Mouse (Mus musculus) limb, embryonic 10.5 days (tissue): ENCODE data around the gene Slc25a26. TPM values are rescaled to one million over a fixed set of nuclear protein-coding genes. Genes with fewer than 3 reads are reported as not detected.

Experiments
- DNase-seq: peaks from one replicate; pipeline ENCODE4 v3.0.0-alpha.2; 2017; ENCODE audit warnings: low spot score
- H3K27ac ChIP-seq: fragments of 300-500 bp; sonication (generic); 2 replicates; pipeline ENCODE4 v1.5.1; 2016; ENCODE audit warnings: mild to moderate bottlenecking
- H3K27me3 ChIP-seq: fragments of 300-500 bp; sonication (generic); 2 replicates; pipeline ENCODE4 v1.6.1; 2016; ENCODE audit warnings: low read depth, mild to moderate bottlenecking; ENCODE audit not compliant: poor library complexity, severe bottlenecking
- H3K36me3 ChIP-seq: fragments of 300-500 bp; sonication (generic); 2 replicates; pipeline ENCODE4 v1.6.1; 2016; ENCODE audit warnings: mild to moderate bottlenecking, moderate library complexity
- H3K4me1 ChIP-seq: fragments of 300-500 bp; sonication (generic); 2 replicates; pipeline ENCODE4 v1.6.1; 2016
- H3K4me3 ChIP-seq: fragments of 300-500 bp; sonication (generic); 2 replicates; pipeline ENCODE4 v1.5.1; 2016; ENCODE audit warnings: mild to moderate bottlenecking, moderate library complexity
- H3K9me3 ChIP-seq: fragments of 300-500 bp; sonication (generic); replicated peaks from 2 replicates; pipeline ENCODE4 v1.6.1; 2016; ENCODE audit warnings: mild to moderate bottlenecking
- WGBS: fragments of 180-500 bp; shearing (Covaris S2); methylation state at CpG from one replicate; pipeline ENCODE4 v1.1.7; 2016; 5-methylcytosine and 5-hydroxymethylcytosine counted together
- polyA plus RNA-seq: library from polyadenylated mRNA; unstranded; fragments of >200 nt; fragmentation: Nextera tagmentation; extraction: Ambion mirVana; gene quantifications from 2 replicates; pipeline ENCODE4 v1.2.1, GENCODE M21; 2016

Gene Slc25a26
- polyA plus RNA-seq, 1 experiment from 2014 or later: 8.1 TPM

DNA sequence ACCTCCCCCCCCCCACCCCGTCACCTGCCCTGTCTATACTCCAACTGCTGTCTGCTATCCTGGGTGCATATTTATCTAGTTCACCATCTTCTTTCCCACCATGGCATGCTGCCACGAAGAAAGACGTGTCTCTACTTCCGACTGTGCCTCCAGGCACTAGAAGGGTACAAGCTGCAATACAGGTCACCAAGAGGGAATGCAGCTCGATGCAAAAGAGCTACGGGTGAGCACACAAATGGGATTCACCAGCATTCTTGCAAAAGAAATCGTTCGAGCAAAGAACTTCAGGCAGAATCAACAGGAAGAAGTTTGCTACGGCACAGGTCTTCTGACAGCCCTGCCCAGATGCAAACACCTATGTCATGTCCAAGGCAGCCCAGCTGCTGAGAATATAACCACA is 134.6 kb downstream of the Slc25a26 start:
- Histone ChIP-seq H3K36me3 (peaks cover 2% of the 10 kb centered on the region; the same call in 1 of the 2 replicates), H3K27ac (no peak overlapping the region), H3K9me3 (no peaks in the 10 kb centered on the region), H3K4me3 (no peak overlapping the region), H3K4me1 (peaks cover 55% of the 10 kb centered on the region), H3K27me3 (peaks cover 20% of the 10 kb centered on the region; the same call in 1 of the 2 replicates)
- 84% methylated on average over 9 of the region's 9 CpGs for WGBS
- DNase-seq: no peak

GRCm38 (mm10) chr6:94635343-94635742 is 135.2 kb downstream of the Slc25a26 start:
- no peak for DNase-seq
- Histone ChIP-seq H3K9me3 (no peaks in the 10 kb centered on the region), H3K27ac (no peak overlapping the region), H3K4me1 (peaks cover 55% of the 10 kb centered on the region), H3K27me3 (peaks cover 16% of the 10 kb centered on the region; the same call in 1 of the 2 replicates), H3K4me3 (no peak overlapping the region), H3K36me3 (no peaks in the 10 kb centered on the region)
- WGBS: 63% methylated on average over 1 of the region's 1 CpGs

DNA sequence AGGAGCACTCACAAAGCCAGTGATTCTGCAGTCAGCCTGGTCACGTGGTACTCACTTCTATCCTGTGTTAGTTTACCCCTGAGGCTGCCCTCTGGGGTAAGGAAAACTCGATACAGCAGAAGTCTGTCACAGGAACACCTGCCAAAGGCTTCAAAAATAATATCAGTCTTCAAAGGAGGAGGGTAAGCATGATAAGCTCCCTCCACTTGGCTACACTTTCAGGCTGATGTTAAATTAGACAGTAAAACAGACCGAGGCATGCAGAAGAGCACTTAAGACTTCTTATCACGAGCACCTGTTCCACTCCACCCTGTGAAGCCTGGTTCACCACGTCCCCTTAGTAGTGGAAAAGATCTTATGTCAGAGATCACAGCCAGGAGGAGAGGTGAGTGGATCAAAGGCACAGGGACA is 136.9 kb downstream of the Slc25a26 start:
- Histone ChIP-seq H3K27me3 (0 out of 2 replicates have a peak, but pooled peaks cover 4% of the 10 kb centered on the region), H3K9me3 (no peaks in the 10 kb centered on the region), H3K27ac (no peak overlapping the region), H3K36me3 (no peaks in the 10 kb centered on the region), H3K4me1 (peaks cover 45% of the 10 kb centered on the region), H3K4me3 (no peak overlapping the region)
- WGBS: 69% methylated on average over 5 of the region's 5 CpGs
- no peak for DNase-seq

- 22% methylated on average over 7 of the region's 7 CpGs for WGBS
- peaks cover 5% of the 10 kb centered on the region; the same call in 1 of the 2 replicates for H3K36me3 ChIP-seq
- H3K27ac ChIP-seq: no peak overlapping the region; the same call in 1 of the 2 replicates
- no peak for DNase-seq
- 0 out of 2 replicates have a peak, but pooled peaks cover 7% of the 10 kb centered on the region for H3K27me3 ChIP-seq
- peaks cover 57% of the 10 kb centered on the region for H3K4me1 ChIP-seq
- no peak overlapping the region for H3K4me3 ChIP-seq
- H3K9me3 ChIP-seq: no peaks in the 10 kb centered on the region
These were observed 140.2 kb downstream of the Slc25a26 start for GRCm38 (mm10) chr6:94640297-94640696.

DNA sequence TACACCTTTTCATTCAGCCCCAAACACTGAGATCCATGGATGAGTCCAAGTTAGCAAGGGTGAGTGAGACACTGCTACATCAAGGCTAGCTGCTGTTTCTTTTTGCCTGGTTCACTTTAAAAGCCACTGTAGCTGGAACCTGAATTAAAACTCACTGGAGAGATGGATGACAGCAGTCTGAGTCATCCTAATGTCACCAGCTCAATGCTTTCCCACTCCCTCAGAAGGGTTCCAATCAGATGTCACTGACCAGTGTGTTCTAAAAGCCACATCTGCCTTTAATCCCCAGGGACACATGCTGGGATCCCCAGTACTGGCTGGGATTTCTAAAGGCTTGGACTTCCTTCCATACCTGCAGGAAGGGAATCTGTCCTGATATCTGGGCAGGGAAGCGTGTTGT is 141.9 kb downstream of the Slc25a26 start:
- no peak overlapping the region for H3K4me3 ChIP-seq
- peaks cover 65% of the 10 kb centered on the region for H3K4me1 ChIP-seq
- peaks cover 7% of the 10 kb centered on the region; the same call in 1 of the 2 replicates for H3K27me3 ChIP-seq
- 91% methylated on average over 1 of the region's 1 CpGs for WGBS
- peaks cover 5% of the 10 kb centered on the region; the same call in 1 of the 2 replicates for H3K36me3 ChIP-seq
- H3K9me3 ChIP-seq: no peaks in the 10 kb centered on the region
- no peak overlapping the region for H3K27ac ChIP-seq
- DNase-seq: no peak

DNA sequence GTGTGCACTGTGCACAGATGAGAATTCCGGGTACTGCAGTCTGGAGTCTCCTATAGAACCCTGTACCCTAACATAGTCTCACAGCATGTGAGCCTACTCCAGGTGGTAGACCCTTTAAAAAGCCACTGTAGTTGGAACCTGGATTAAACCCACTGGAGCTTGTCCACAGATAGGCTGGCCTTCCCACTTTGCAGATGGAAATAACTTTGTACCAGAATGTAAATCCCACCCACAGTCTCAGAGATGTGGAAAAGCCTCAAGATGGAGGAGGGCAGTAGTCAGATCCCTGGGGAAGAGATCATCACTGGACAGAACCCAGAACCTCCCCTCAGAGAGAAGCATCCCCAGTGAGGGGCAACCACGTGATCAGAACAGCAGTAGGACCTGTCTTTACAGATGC is 143.9 kb downstream of the Slc25a26 start:
- no peaks in the 10 kb centered on the region for H3K9me3 ChIP-seq
- H3K36me3 ChIP-seq: peaks cover 5% of the 10 kb centered on the region; the same call in 1 of the 2 replicates
- WGBS: 86% methylated on average over 2 of the region's 2 CpGs
- H3K27ac ChIP-seq: no peak overlapping the region
- peaks cover 3% of the 10 kb centered on the region; the same call in 1 of the 2 replicates for H3K27me3 ChIP-seq
- no peak overlapping the region for H3K4me3 ChIP-seq
- no peak for DNase-seq
- peaks cover 73% of the 10 kb centered on the region for H3K4me1 ChIP-seq

- H3K27ac ChIP-seq: peak overlapping the region; percentile 42; the same call in 1 of the 2 replicates
- WGBS: 71% methylated on average over 3 of the region's 3 CpGs
These were observed 144.5 kb downstream of the Slc25a26 start for GRCm38 (mm10) chr6:94644641-94645040.

DNA sequence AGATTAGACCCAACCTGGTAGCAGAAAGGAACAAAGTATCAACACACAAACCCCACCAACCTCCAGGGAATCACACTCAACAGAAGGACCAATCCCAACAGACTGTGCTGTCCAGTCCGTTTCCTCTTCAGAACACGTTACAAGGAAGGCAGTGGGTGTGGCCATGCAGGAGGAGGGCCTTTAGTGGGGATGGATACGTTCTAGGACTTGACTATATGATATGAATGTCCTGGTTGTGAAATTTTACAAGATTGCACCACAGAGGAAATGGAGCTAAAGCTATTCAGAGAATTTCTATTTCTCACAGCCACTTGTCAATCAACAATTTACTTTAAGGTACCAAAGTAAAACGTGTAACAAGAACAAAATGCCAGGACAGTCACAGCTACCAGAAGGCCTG is 145.6 kb downstream of the Slc25a26 start:
- H3K4me3 ChIP-seq: no peak overlapping the region
- DNase-seq: no peak
- 59% methylated on average over 4 of the region's 4 CpGs for WGBS
- H3K4me1 ChIP-seq: peaks cover 81% of the 10 kb centered on the region
- H3K9me3 ChIP-seq: no peaks in the 10 kb centered on the region
- H3K27ac ChIP-seq: no peak overlapping the region
- peaks cover 12% of the 10 kb centered on the region; the same call in 1 of the 2 replicates for H3K27me3 ChIP-seq
- H3K36me3 ChIP-seq: peaks cover 5% of the 10 kb centered on the region; the same call in 1 of the 2 replicates

More at GRCm38 (mm10) chr6:94644641-94645040, 144.5 kb downstream of the Slc25a26 start:
- H3K4me1 ChIP-seq: peaks cover 79% of the 10 kb centered on the region
- H3K4me3 ChIP-seq: no peak overlapping the region
- no peak for DNase-seq
- H3K27me3 ChIP-seq: peaks cover 3% of the 10 kb centered on the region; the same call in 1 of the 2 replicates
- peaks cover 5% of the 10 kb centered on the region; the same call in 1 of the 2 replicates for H3K36me3 ChIP-seq
- H3K9me3 ChIP-seq: no peaks in the 10 kb centered on the region

DNA sequence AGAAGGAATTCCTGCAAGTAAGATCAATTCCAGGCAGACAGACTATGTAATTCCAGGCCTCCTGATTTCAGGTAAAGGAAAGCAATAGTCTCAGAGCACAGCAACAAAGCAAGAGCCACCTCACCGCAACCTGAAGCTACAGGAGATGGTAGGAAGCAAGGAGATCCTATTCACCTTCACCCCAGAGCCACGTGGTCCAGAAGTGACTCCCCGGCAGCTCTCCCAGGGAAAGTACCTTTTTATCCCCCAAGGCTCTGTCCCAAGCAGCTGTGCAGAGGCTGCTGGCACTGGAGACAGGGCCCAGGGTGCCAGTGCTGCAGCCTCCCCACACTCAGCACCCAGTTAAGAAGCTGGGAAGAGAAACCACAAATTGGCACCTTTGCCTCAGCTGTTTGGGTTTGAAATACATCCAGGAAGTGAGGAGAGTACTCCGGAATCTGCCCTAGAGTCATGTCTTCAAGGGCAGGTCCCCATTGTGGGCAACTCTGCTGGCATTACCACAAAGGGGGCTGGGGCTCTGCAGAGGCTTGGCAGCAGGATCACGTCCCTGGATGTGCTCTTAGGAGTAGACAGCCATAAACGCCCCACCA is 146.2 kb downstream of the Slc25a26 start:
- Histone ChIP-seq H3K4me3 (no peak overlapping the region), H3K9me3 (no peaks in the 10 kb centered on the region), H3K36me3 (peaks cover 5% of the 10 kb centered on the region; the same call in 1 of the 2 replicates), H3K4me1 (peaks cover 84% of the 10 kb centered on the region), H3K27ac (peak overlapping the region; percentile 53), H3K27me3 (peaks cover 18% of the 10 kb centered on the region; the same call in 1 of the 2 replicates)
- WGBS: 66% methylated on average over 6 of the region's 6 CpGs
- no peak for DNase-seq

DNA sequence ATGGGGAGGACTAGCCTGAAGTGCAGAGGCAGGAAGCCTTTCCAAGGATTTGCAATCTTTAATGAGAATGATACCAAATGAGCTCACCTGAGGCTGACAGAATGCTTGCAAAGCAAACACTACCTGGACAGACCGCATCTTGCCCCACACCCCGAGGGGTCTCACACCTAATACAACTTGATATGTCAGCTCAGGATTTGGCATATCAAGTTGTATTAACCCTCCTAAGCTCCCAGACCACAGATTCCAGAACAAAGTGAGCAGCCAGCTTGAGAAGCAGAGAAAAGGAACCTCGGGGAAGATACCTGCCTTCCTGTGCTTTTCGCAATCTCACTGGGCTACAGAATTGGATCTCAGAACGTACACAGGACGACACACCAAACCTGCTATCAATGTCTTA is 146.8 kb downstream of the Slc25a26 start:
- Histone ChIP-seq H3K27ac (peak overlapping the region; percentile 53; the same call in 1 of the 2 replicates), H3K4me3 (no peak overlapping the region), H3K4me1 (peaks cover 89% of the 10 kb centered on the region), H3K36me3 (peaks cover 8% of the 10 kb centered on the region), H3K9me3 (no peaks in the 10 kb centered on the region), H3K27me3 (peaks cover 21% of the 10 kb centered on the region; the same call in 1 of the 2 replicates)
- WGBS: 76% methylated on average over 6 of the region's 6 CpGs
- DNase-seq: no peak

GRCm38 (mm10) chr6:94647574-94648430 is 147.7 kb downstream of the Slc25a26 start:
- H3K4me1 ChIP-seq: peaks cover 90% of the 10 kb centered on the region
- H3K9me3 ChIP-seq: no peaks in the 10 kb centered on the region
- DNase-seq: peak; percentile 81
- peak overlapping the region; percentile 25 for H3K4me3 ChIP-seq
- WGBS: 5% methylated on average over 10 of the region's 10 CpGs
- H3K27ac ChIP-seq: peak overlapping the region; percentile 80
- peaks cover 23% of the 10 kb centered on the region for H3K27me3 ChIP-seq
- H3K36me3 ChIP-seq: peaks cover 7% of the 10 kb centered on the region

- Histone ChIP-seq H3K9me3 (no peaks in the 10 kb centered on the region), H3K27me3 (peaks cover 23% of the 10 kb centered on the region), H3K4me1 (peaks cover 95% of the 10 kb centered on the region), H3K27ac (peak overlapping the region; percentile 80), H3K36me3 (peaks cover 3% of the 10 kb centered on the region), H3K4me3 (peak overlapping the region; percentile 25)
- no peak for DNase-seq
- WGBS: 39% methylated on average over 4 of the region's 4 CpGs
These were observed 148.4 kb downstream of the Slc25a26 start for GRCm38 (mm10) chr6:94648496-94648895.

- Histone ChIP-seq H3K27me3 (peaks cover 30% of the 10 kb centered on the region), H3K36me3 (peaks cover 3% of the 10 kb centered on the region), H3K4me3 (no peak overlapping the region), H3K4me1 (peaks cover 94% of the 10 kb centered on the region), H3K27ac (no peak overlapping the region), H3K9me3 (no peaks in the 10 kb centered on the region)
- 74% methylated on average over 1 of the region's 1 CpGs for whole genome bisulfite sequencing
- DNase-seq: no peak
These were observed 149.5 kb downstream of the Slc25a26 start for GRCm38 (mm10) chr6:94649637-94650036.
